Mouse (Mus musculus): Measurements from ENCODE around the gene Abhd4.

Gene Abhd4

GRCm38 (mm10) chr14:54284839-54285238 lies 30.9 kb downstream of the Abhd4 start, which contains the start of gene Olfr49:
Gene Olfr49, minus strand, starts transcription at chr14:54284939.
- no peak for DNase-seq (ENCODE audit: low spot score)

GRCm38 (mm10) chr14:54300136-54300535 lies 46.1 kb downstream of the Abhd4 start:
- no peak for DNase-seq (ENCODE audit: low spot score)

- DNase-seq (ENCODE audit: low spot score), result no peak
Measured at GRCm38 (mm10) chr14:54300676-54301075, 46.7 kb downstream of the Abhd4 start.

- peak; percentile 24 for DNase-seq (ENCODE audit: low spot score)
Measured at GRCm38 (mm10) chr14:54311763-54312162, 57.8 kb downstream of the Abhd4 start.
